ENCODE assay signal across 21 mouse cellular contexts in the genomic region with DNA sequence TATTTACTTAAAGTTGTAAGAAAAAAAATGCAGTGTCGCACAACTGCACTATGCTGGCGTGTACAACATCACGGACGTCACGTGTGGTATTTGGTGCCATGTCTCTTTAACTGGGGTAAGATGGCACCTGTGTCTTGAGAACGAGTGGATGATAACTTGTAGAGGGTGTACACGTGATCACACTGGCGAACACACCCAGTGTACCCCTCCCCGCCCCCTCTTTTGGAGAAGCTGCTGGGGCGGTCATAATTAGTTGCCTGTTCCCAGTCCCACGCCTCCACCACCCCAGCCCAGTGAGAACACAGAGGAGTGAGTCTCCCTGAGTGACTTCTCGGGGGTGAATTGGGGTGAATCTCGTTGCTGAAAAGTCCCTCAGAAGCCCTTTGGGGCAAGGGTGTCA. TPM values are rescaled to one million over a fixed set of nuclear protein-coding genes. Genes with fewer than 3 reads are reported as not detected.
DNase-seq lines count a peak whose midpoint lies in the region; ATAC-seq and TF ChIP-seq lines count a peak whose summit lies in the region.
"Had no signal": no experiment of that assay in that cellular context is flagged by ENCODE, and none has a peak within 500 bp of the region (broad histone marks: within the 10 kb centered on the region; RNA-seq: fewer than 3 reads in every experiment).

No protein-coding gene starts in this region.

- H3K9me3 ChIP-seq in limb, embryonic 12.5 days: no peaks in the 10 kb centered on the region
- no peaks in the 10 kb centered on the region for H3K9me3 ChIP-seq in limb, embryonic 10.5 days (replicated peaks)
- H3K9me3 ChIP-seq in E14TG2a.4 (ENCODE audit: low read length): no peaks in the 10 kb centered on the region
- no peaks in the 10 kb centered on the region for H3K9me3 ChIP-seq in midbrain, embryonic 15.5 days
- H3K9me3 ChIP-seq: hindbrain, embryonic 13.5 days had no signal

- TF ChIP-seq CTCF in E14TG2a.4 (conservative IDR thresholded peaks at IDR 0.05; ENCODE audit: low read length): no peak
- TF ChIP-seq CTCF in lung, adult 2 months (IDR thresholded peaks at IDR 0.05; ENCODE audit: insufficient read depth, low read length): no peak

- H3K4me2 ChIP-seq in limb, embryonic 12.5 days: 0 out of 2 replicates have a peak overlapping the region, but pooled peaks have one; percentile 6
- peak overlapping the region; percentile 41 for H3K4me2 ChIP-seq in midbrain, embryonic 15.5 days
- H3K4me2 ChIP-seq: hindbrain, embryonic 13.5 days; liver, embryonic 11.5 days; lung, embryonic 14.5 days had no signal

- H3K4me1 ChIP-seq in limb, embryonic 12.5 days (replicated peaks): peaks cover 46% of the 10 kb centered on the region
- H3K4me1 ChIP-seq in limb, embryonic 10.5 days: peaks cover 51% of the 10 kb centered on the region
- H3K4me1 ChIP-seq in E14TG2a.4 (replicated peaks; ENCODE audit: low read depth, low read length): peaks cover 72% of the 10 kb centered on the region
- H3K4me1 ChIP-seq in midbrain, embryonic 15.5 days: peaks cover 25% of the 10 kb centered on the region; the same call in 1 of the 2 replicates
- peaks cover 9% of the 10 kb centered on the region for H3K4me1 ChIP-seq in lung, adult 2 months (ENCODE audit: control insufficient read depth, insufficient read depth, low read length)

- no peak overlapping the region for H3K27ac ChIP-seq in limb, embryonic 12.5 days
- no peak overlapping the region for H3K27ac ChIP-seq in limb, embryonic 10.5 days
- no peak overlapping the region for H3K27ac ChIP-seq in midbrain, embryonic 15.5 days
- H3K27ac ChIP-seq: hindbrain, embryonic 13.5 days; stomach, postnatal 0 days had no signal

- no peak for ATAC-seq in limb, embryonic 12.5 days (ENCODE audit: insufficient number of reproducible peaks, insufficient read depth, low FRiP score, low TSS enrichment, low read depth)
- no peak for ATAC-seq in midbrain, embryonic 15.5 days (replicated peaks)
- no peak for ATAC-seq in monocyte, adult 5-6 weeks (replicated peaks; ENCODE audit: insufficient number of reproducible peaks, low FRiP score, low TSS enrichment, poor library complexity, severe bottlenecking)
- ATAC-seq: forebrain, embryonic 16.5 days had no signal

- H3K27me3 ChIP-seq in limb, embryonic 12.5 days: no peaks in the 10 kb centered on the region
- no peaks in the 10 kb centered on the region for H3K27me3 ChIP-seq in limb, embryonic 10.5 days (ENCODE audit: low read depth, poor library complexity, severe bottlenecking)
- peaks cover 31% of the 10 kb centered on the region for H3K27me3 ChIP-seq in E14TG2a.4 (ENCODE audit: insufficient read depth, low read length)
- H3K27me3 ChIP-seq in midbrain, embryonic 15.5 days (replicated peaks): no peaks in the 10 kb centered on the region

- DNase-seq in limb, embryonic 10.5 days (ENCODE audit: low spot score): no peak
- peak; percentile 74 for DNase-seq in CD4-positive helper T cell, adult 2 months (ENCODE audit: low read depth, low spot score)
- DNase-seq in lung, adult 2 months: no peak
- DNase-seq: adrenal gland, postnatal 36 days; cerebellum, adult 2 months; gastrocnemius, postnatal 25 days; heart, postnatal 14 days; kidney, adult 9 months; kidney, postnatal 25 days; left cerebral cortex, postnatal 4 days; lung, embryonic 14.5 days; lung, postnatal 36 days had no signal

- 75% methylated on average over 13 of the region's 13 CpGs for WGBS in limb, embryonic 12.5 days
- WGBS in limb, embryonic 10.5 days: 70% methylated on average over 13 of the region's 13 CpGs
- WGBS in midbrain, embryonic 15.5 days: 90% methylated on average over 13 of the region's 13 CpGs
- WGBS in lung, adult 2 months: 88% methylated on average over 13 of the region's 13 CpGs

- H3K9ac ChIP-seq in limb, embryonic 12.5 days (replicated peaks): no peak overlapping the region
- H3K9ac ChIP-seq in midbrain, embryonic 15.5 days: no peak overlapping the region
- H3K9ac ChIP-seq: hindbrain, embryonic 13.5 days; lung, embryonic 14.5 days had no signal

- no peak for TF ChIP-seq POLR2A in lung, adult 2 months (IDR thresholded peaks at IDR 0.05; ENCODE audit: borderline replicate concordance, extremely low read depth, low read depth, low read length)

- no peak overlapping the region for H3K4me3 ChIP-seq in limb, embryonic 12.5 days (replicated peaks)
- H3K4me3 ChIP-seq in limb, embryonic 10.5 days: no peak overlapping the region
- peak overlapping the region; percentile 55 for H3K4me3 ChIP-seq in E14TG2a.4 (replicated peaks; ENCODE audit: low read length)
- H3K4me3 ChIP-seq in midbrain, embryonic 15.5 days: peak overlapping the region; percentile 26
- no peak overlapping the region for H3K4me3 ChIP-seq in lung, adult 2 months (replicated peaks; ENCODE audit: extremely low read depth, low read depth, low read length)
- H3K4me3 ChIP-seq: hindbrain, embryonic 13.5 days had no signal

- H3K36me3 ChIP-seq in limb, embryonic 12.5 days: peaks cover 24% of the 10 kb centered on the region
- peaks cover 67% of the 10 kb centered on the region for H3K36me3 ChIP-seq in limb, embryonic 10.5 days
- H3K36me3 ChIP-seq in E14TG2a.4 (ENCODE audit: insufficient read depth, low read length): peaks cover 63% of the 10 kb centered on the region
- H3K36me3 ChIP-seq in midbrain, embryonic 15.5 days (replicated peaks): no peaks in the 10 kb centered on the region; the same call in 1 of the 2 replicates
- H3K36me3 ChIP-seq: hindbrain, embryonic 13.5 days had no signal

RNA-seq across cellular contexts. Expression of gene Lef1, which starts 5.8 kb away (rescaled TPM):
- polyA plus RNA-seq in limb, embryonic 12.5 days (2016; fragmentation: Nextera tagmentation; extraction: Ambion mirVana): 59.4 and 60.5 TPM in 2 replicates
- polyA plus RNA-seq in limb, embryonic 10.5 days (2016; fragmentation: Nextera tagmentation; extraction: Ambion mirVana): 60.1 and 76.1 TPM in 2 replicates
- polyA plus RNA-seq in midbrain, embryonic 15.5 days (2015; fragmentation: Nextera tagmentation; extraction: Ambion mirVana): 71.4 and 79.6 TPM in 2 replicates
- total RNA-seq in monocyte, adult 5-6 weeks (2017): 4.7 to 20.3 TPM (median 18.9 TPM) in 3 replicates
- 7.2 and 7.6 TPM in 2 replicates for polyA plus RNA-seq in lung, adult 2 months (2012; rRNA removed)
- total RNA-seq: common myeloid progenitor, adult 5-6 weeks had no signal

Comparison
In these comparisons a context has a peak if more than half of its experiments do, and no peak if none do; other contexts are left out.
1. H3K4me3 ChIP-seq: peak in E14TG2a.4 (single experiment) and midbrain, embryonic 15.5 days (single experiment); none in limb, embryonic 12.5 days (single experiment), limb, embryonic 10.5 days (single experiment) and lung, adult 2 months (single experiment).